Mouse (Mus musculus) stomach, postnatal 0 days (tissue): Measurements from ENCODE around the gene Scamp3. TPM values are rescaled to one million over a fixed set of nuclear protein-coding genes. Genes with fewer than 3 reads are reported as not detected.

Experiments used
- ATAC-seq: fragments of 200-750 bp; cut with Nextera tagmentation; 2 replicates; pipeline ENCODE4 v1.8.0; 2017; ENCODE audit not compliant: low FRiP score, low TSS enrichment
- DNase-seq: peaks from one replicate; pipeline ENCODE4 v3.0.0-alpha.2; 2016; ENCODE audit warnings: low spot score
- H3K27ac ChIP-seq: fragments of 300-500 bp; sonication (generic); replicated peaks from 2 replicates; pipeline ENCODE4 v1.5.1; 2014; ENCODE audit warnings: mild to moderate bottlenecking, control low read depth
- H3K27me3 ChIP-seq: fragments of 300-500 bp; sonication (generic); 2 replicates; pipeline ENCODE4 v1.6.1; 2014; ENCODE audit warnings: low read length; ENCODE audit not compliant: control insufficient read depth, insufficient read depth
- H3K36me3 ChIP-seq: fragments of 300-500 bp; sonication (generic); 2 replicates; pipeline ENCODE4 v1.6.1; 2014; ENCODE audit warnings: low read length, mixed read lengths; ENCODE audit not compliant: control insufficient read depth, insufficient read depth
- H3K4me1 ChIP-seq: fragments of 300-500 bp; sonication (generic); replicated peaks from 2 replicates; pipeline ENCODE4 v1.6.1; 2014; ENCODE audit warnings: antibody characterized with exemption; ENCODE audit not compliant: control insufficient read depth, insufficient read depth
- H3K4me2 ChIP-seq: fragments of 300-500 bp; sonication (generic); replicated peaks from 2 replicates; pipeline ENCODE4 v1.6.1; 2014; ENCODE audit warnings: low read depth, mild to moderate bottlenecking, control low read depth, moderate library complexity
- H3K4me3 ChIP-seq: fragments of 300-500 bp; sonication (generic); 2 replicates; pipeline ENCODE4 v1.5.1; 2014; ENCODE audit warnings: low read depth, low read length, control low read depth
- H3K9ac ChIP-seq: fragments of 300-500 bp; sonication (generic); 2 replicates; pipeline ENCODE4 v1.6.1; 2014; ENCODE audit warnings: mild to moderate bottlenecking, low read length, control low read depth, mixed read lengths
- H3K9me3 ChIP-seq: fragments of 300-500 bp; sonication (generic); 2 replicates; pipeline ENCODE4 v1.6.1; 2016; ENCODE audit warnings: low read length; ENCODE audit not compliant: control insufficient read depth
- CTCF ChIP-seq: IDR thresholded peaks from 2 replicates; pipeline ENCODE4 v1.5.1; 2016; ENCODE audit warnings: antibody characterized with exemption, low read depth, mild to moderate bottlenecking, moderate library complexity
- EP300 ChIP-seq: optimal IDR thresholded peaks from 2 replicates; pipeline ENCODE3; 2016; ENCODE audit warnings: antibody characterized with exemption
- WGBS: fragments of 180-500 bp; shearing (Covaris S2); extraction: QIAGEN DNeasy Blood & Tissue Kit; methylation state at CpG from one replicate; pipeline ENCODE4 v1.1.7; 2014; 5-methylcytosine and 5-hydroxymethylcytosine counted together
- polyA plus RNA-seq: library from polyadenylated mRNA; unstranded; fragments of >200 nt; fragmentation: Nextera tagmentation; extraction: Ambion mirVana; gene quantifications from 2 replicates; pipeline ENCODE4 v1.2.1, GENCODE M21; 2015

Gene Scamp3
- polyA plus RNA-seq, 1 experiment from 2014 or later, result 65.4 TPM

DNA sequence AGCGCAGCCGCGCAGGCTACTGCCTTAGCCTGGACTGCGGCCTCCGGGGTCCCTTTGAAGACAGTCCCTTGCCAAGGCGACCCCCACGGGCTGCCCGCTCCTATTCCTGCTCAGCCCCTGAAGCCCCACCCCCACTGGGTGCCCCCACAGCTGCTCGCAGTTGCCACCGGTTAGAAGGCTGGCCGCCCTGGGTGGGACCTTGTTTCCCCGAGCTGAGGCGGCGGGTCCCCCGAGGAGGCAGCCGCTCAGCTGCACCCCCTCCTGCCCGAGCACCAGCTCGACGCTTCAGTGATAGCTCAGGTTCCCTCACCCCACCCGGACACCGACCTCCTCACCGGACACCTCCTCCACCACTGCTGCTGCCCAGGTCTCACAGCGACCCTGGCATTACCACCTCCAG, 9.9 kb downstream of the Scamp3 start:
- Histone ChIP-seq H3K36me3 (no peaks in the 10 kb centered on the region), H3K4me1 (no peaks in the 10 kb centered on the region; the same call in 1 of the 2 replicates), H3K27me3 (no peaks in the 10 kb centered on the region), H3K4me2 (no peak overlapping the region), H3K4me3 (no peak overlapping the region), H3K9ac (no peak overlapping the region), H3K9me3 (no peaks in the 10 kb centered on the region), H3K27ac (no peak overlapping the region)
- TF ChIP-seq EP300, result no peak
- no peak for TF ChIP-seq CTCF
- 67% methylated on average over 23 of the region's 23 CpGs for WGBS
- DNase-seq (no peak), ATAC-seq (no peak)

DNA sequence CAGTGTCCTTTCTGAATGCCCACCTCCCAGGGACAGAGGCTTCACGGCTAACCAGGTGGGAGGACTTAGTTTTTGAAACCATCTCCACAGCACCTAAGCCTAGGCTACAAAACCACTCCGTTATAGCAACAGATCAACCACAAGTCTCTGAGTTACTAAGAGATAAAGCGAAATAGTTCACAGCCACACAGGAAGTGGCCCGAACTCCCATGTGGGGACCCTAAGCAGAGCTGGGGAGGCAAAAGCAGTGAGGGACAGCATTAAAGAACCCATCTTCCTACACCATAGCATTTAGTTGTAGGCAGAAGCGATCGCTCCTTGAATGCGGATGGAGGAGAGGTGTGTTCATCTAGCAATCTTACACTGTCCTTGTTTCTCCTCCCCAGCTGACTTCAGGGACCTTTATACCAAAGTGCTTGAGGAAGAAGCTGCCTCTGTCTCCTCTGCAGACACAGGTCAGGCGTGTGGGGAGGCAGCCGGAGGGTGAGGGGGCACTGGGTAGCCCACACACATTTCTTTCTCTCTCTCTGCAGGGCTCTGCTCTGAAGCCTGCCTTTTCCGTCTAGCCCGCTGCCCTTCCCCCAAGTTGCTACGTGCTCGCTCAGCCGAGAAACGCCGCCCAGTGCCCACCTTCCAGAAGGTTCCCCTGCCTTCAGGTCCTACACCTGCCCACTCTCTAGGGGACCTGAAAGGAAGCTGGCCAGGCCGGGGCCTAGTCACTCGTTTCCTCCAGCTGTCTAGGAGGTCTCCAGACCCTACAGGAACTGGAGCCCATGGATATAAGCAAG, 10.6 kb downstream of the Scamp3 start:
- no peak for DNase-seq
- no peak overlapping the region for H3K9ac ChIP-seq
- no peaks in the 10 kb centered on the region; the same call in 1 of the 2 replicates for H3K4me1 ChIP-seq
- H3K9me3 ChIP-seq, result no peaks in the 10 kb centered on the region
- no peaks in the 10 kb centered on the region for H3K36me3 ChIP-seq
- no peak overlapping the region for H3K4me2 ChIP-seq
- TF ChIP-seq EP300, result no peak
- no peak for TF ChIP-seq CTCF
- no peak for ATAC-seq
- H3K27me3 ChIP-seq, result no peaks in the 10 kb centered on the region
- H3K4me3 ChIP-seq, result no peak overlapping the region
- H3K27ac ChIP-seq, result no peak overlapping the region
- WGBS, result 87% methylated on average over 18 of the region's 18 CpGs

DNA sequence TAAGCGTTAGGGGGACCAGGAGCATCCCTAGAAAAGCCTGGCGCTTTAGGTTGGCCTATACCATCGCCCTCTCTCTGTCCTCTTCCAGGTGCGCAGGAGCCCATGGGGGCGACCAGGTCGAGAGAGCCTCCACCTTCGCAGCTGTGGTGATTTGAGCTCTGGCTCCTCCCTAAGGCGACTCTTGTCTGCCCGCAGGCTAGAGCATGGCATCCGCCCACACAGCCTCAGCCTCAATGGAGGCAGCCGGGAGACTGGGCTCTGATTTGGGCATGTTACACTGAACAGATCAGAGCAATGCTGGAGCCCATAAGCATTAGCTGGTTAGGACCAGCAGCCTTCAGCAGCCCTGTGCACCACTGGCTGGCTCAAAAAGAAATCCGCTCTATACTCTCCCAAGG, 11.2 kb downstream of the Scamp3 start:
- Histone ChIP-seq H3K27me3 (no peaks in the 10 kb centered on the region), H3K4me2 (no peak overlapping the region), H3K36me3 (no peaks in the 10 kb centered on the region), H3K4me1 (no peaks in the 10 kb centered on the region; the same call in 1 of the 2 replicates), H3K9ac (no peak overlapping the region), H3K27ac (no peak overlapping the region), H3K9me3 (no peaks in the 10 kb centered on the region), H3K4me3 (no peak overlapping the region)
- ATAC-seq (no peak), DNase-seq (no peak)
- TF ChIP-seq CTCF (no peak), EP300 (no peak)
- 73% methylated on average over 12 of the region's 12 CpGs for WGBS

DNA sequence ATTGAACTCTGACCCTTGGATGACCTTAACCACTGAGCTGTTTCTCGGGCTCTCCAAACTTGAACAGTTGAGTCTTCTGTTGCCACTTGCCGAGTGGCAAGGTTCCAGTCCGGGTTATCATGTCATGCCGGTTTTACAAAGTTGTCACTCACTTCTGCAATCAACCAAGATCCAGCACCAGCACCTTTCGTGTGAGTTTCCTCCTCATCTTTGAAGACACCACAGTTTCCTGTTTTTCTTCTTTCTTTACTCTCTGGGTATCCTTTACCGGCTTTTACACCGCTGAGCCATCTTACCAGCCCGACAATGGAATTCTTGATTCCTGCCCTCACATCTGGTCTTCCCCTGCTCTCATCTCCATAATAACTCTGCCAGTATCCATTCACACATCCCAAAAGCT, 13.2 kb downstream of the Scamp3 start:
- H3K9ac ChIP-seq, result no peak overlapping the region
- no peak overlapping the region for H3K27ac ChIP-seq
- 79% methylated on average over 8 of the region's 8 CpGs for WGBS
- no peaks in the 10 kb centered on the region for H3K4me1 ChIP-seq
- no peaks in the 10 kb centered on the region for H3K27me3 ChIP-seq
- no peak overlapping the region for H3K4me3 ChIP-seq
- no peaks in the 10 kb centered on the region for H3K9me3 ChIP-seq
- ATAC-seq (no peak), DNase-seq (no peak)
- H3K4me2 ChIP-seq, result no peak overlapping the region
- H3K36me3 ChIP-seq, result no peaks in the 10 kb centered on the region
- TF ChIP-seq EP300 (no peak), CTCF (no peak)

- DNase-seq (no peak), ATAC-seq (no peak)
- 89% methylated on average over 1 of the region's 1 CpGs for WGBS
- Histone ChIP-seq H3K4me1 (no peaks in the 10 kb centered on the region), H3K4me2 (no peak overlapping the region), H3K36me3 (no peaks in the 10 kb centered on the region), H3K27me3 (no peaks in the 10 kb centered on the region), H3K9ac (no peak overlapping the region), H3K27ac (no peak overlapping the region), H3K9me3 (no peaks in the 10 kb centered on the region), H3K4me3 (no peak overlapping the region)
- TF ChIP-seq CTCF (peak; percentile 54), EP300 (no peak)
Measured at GRCm38 (mm10) chr3:89193351-89193750, 16.1 kb downstream of the Scamp3 start.

GRCm38 (mm10) chr3:89193853-89194252, 16.6 kb downstream of the Scamp3 start:
- no peak overlapping the region for H3K4me2 ChIP-seq
- DNase-seq (no peak), ATAC-seq (no peak)
- TF ChIP-seq EP300, result no peak
- peak; percentile 63 for TF ChIP-seq CTCF
- H3K27me3 ChIP-seq, result no peaks in the 10 kb centered on the region
- H3K36me3 ChIP-seq, result no peaks in the 10 kb centered on the region
- H3K4me1 ChIP-seq, result no peaks in the 10 kb centered on the region
- H3K4me3 ChIP-seq, result no peak overlapping the region
- WGBS, result 89% methylated on average over 2 of the region's 2 CpGs
- no peak overlapping the region for H3K27ac ChIP-seq
- H3K9me3 ChIP-seq, result no peaks in the 10 kb centered on the region
- H3K9ac ChIP-seq, result no peak overlapping the region
